Mouse (Mus musculus) CH12.LX (cell line): Measurements from ENCODE around the gene Aatf. TPM values are rescaled to one million over a fixed set of nuclear protein-coding genes. Genes with fewer than 3 reads are reported as not detected.

Source experiments
- DNase-seq: peaks from one replicate; pipeline ENCODE4 v3.0.0-alpha.2; 2013; ENCODE audit errors: extremely low read depth
- H3K27ac ChIP-seq: 2 replicates; pipeline ENCODE4 v1.5.1; 2012; ENCODE audit warnings: low read depth, mild to moderate bottlenecking, control low read depth, moderate library complexity; ENCODE audit not compliant: insufficient read depth
- H3K27me3 ChIP-seq: replicated peaks from 2 replicates; pipeline ENCODE3; 2012; ENCODE audit warnings: inconsistent platforms
- H3K36me3 ChIP-seq, 2 experiments: replicated peaks in 1 of 2; 2 replicates each; pipeline versions ENCODE3 to v1.6.1; 2012; ENCODE audit warnings: inconsistent platforms in 1 of 2, low read length in 1 of 2, mild to moderate bottlenecking in 1 of 2, mixed read lengths in 1 of 2, moderate library complexity in 1 of 2; ENCODE audit not compliant: control insufficient read depth in 1 of 2, insufficient read depth in 1 of 2
- H3K4me1 ChIP-seq, 2 experiments: 2 replicates each; pipeline ENCODE4 v1.6.1; 2012; ENCODE audit warnings: inconsistent platforms in 1 of 2, moderate library complexity in 1 of 2; ENCODE audit not compliant: insufficient read depth in 2 of 2, control insufficient read depth in 1 of 2
- H3K4me2 ChIP-seq: 2 replicates; pipeline ENCODE4 v1.6.1; 2012; ENCODE audit warnings: low read depth, mild to moderate bottlenecking, control low read depth; ENCODE audit not compliant: poor library complexity, insufficient read depth, severe bottlenecking
- H3K4me3 ChIP-seq, 3 experiments: fragments of 150-350 bp in 1 of 3; sonication (generic) in 1 of 3; replicated peaks in 1 of 3; 2 replicates each; pipeline versions ENCODE3 to v1.5.1; 2011 to 2012; ENCODE audit warnings: low read depth in 2 of 3, low read length in 2 of 3, mild to moderate bottlenecking in 2 of 3, moderate library complexity in 2 of 3, control low read depth in 1 of 3, improper control_type of control experiment in 1 of 3, inconsistent platforms in 1 of 3, mixed read lengths in 1 of 3; ENCODE audit not compliant: poor library complexity in 1 of 3
- H3K79me2 ChIP-seq: replicated peaks from 2 replicates; pipeline ENCODE4 v1.6.1; 2012; ENCODE audit warnings: mild to moderate bottlenecking, moderate library complexity; ENCODE audit not compliant: control insufficient read depth, poor library complexity, insufficient read depth, severe bottlenecking; ENCODE audit errors: extremely low read depth
- H3K9ac ChIP-seq: 2 replicates; pipeline ENCODE4 v1.6.1; 2012; ENCODE audit warnings: low read depth, mild to moderate bottlenecking, control low read depth, moderate library complexity; ENCODE audit not compliant: insufficient read depth
- H3K9me3 ChIP-seq: replicated peaks from 2 replicates; pipeline ENCODE3; 2012; ENCODE audit warnings: low read length, inconsistent platforms, mixed read lengths
- BHLHE40 ChIP-seq: IDR thresholded peaks from 2 replicates; pipeline ENCODE4 v1.6.1; 2011; ENCODE audit warnings: mild to moderate bottlenecking, low read depth, low read length, improper control_type of control experiment
- E2F4 ChIP-seq: IDR thresholded peaks from 2 replicates; pipeline ENCODE4 v1.6.1; 2011; ENCODE audit warnings: low read depth, low read length, improper control_type of control experiment; ENCODE audit not compliant: insufficient replicate concordance
- ELF1 ChIP-seq: IDR thresholded peaks from 2 replicates; pipeline ENCODE4 v1.6.1; 2014; ENCODE audit warnings: low read depth, mild to moderate bottlenecking, inconsistent platforms, low read length, improper control_type of control experiment
- EP300 ChIP-seq: IDR thresholded peaks from 2 replicates; pipeline ENCODE4 v1.6.1; 2011; ENCODE audit warnings: low read length, improper control_type of control experiment
- GABPA ChIP-seq: IDR thresholded peaks from 2 replicates; pipeline ENCODE4 v1.6.1; 2012; ENCODE audit warnings: low read depth, low read length, improper control_type of control experiment, inconsistent platforms; ENCODE audit not compliant: insufficient replicate concordance
- HCFC1 ChIP-seq: IDR thresholded peaks from 2 replicates; pipeline ENCODE4 v1.6.1; 2012; ENCODE audit warnings: low read depth, mild to moderate bottlenecking, inconsistent platforms, low read length, improper control_type of control experiment
- IRF4 ChIP-seq: IDR thresholded peaks from 2 replicates; pipeline ENCODE4 v1.6.1; 2014; ENCODE audit warnings: low read depth, mild to moderate bottlenecking, inconsistent platforms, low read length, improper control_type of control experiment
- JUND ChIP-seq: conservative IDR thresholded peaks from 2 replicates; pipeline ENCODE4 v1.6.1; 2011; ENCODE audit warnings: low read depth, low read length, improper control_type of control experiment
- KAT2A ChIP-seq: IDR thresholded peaks from 2 replicates; pipeline ENCODE4 v1.6.1; 2012; ENCODE audit warnings: low read length, improper control_type of control experiment, inconsistent platforms; ENCODE audit not compliant: insufficient replicate concordance
- MAFK ChIP-seq: IDR thresholded peaks from 2 replicates; pipeline ENCODE4 v1.6.1; 2011; ENCODE audit warnings: low read length, improper control_type of control experiment; ENCODE audit not compliant: insufficient replicate concordance
- MAX ChIP-seq: IDR thresholded peaks from 2 replicates; pipeline ENCODE4 v1.6.1; 2011; ENCODE audit warnings: low read length, improper control_type of control experiment
- MAZ ChIP-seq: IDR thresholded peaks from 2 replicates; pipeline ENCODE4 v1.6.1; 2012; ENCODE audit warnings: low read depth, mild to moderate bottlenecking, inconsistent platforms, low read length, improper control_type of control experiment, moderate library complexity
- MEF2A ChIP-seq: IDR thresholded peaks from 2 replicates; pipeline ENCODE4 v1.6.1; 2014; ENCODE audit warnings: low read depth, mild to moderate bottlenecking, inconsistent platforms, low read length, improper control_type of control experiment, borderline replicate concordance
- MXI1 ChIP-seq: IDR thresholded peaks from 2 replicates; pipeline ENCODE4 v1.6.1; 2011; ENCODE audit warnings: mild to moderate bottlenecking, low read depth, low read length, improper control_type of control experiment
- MYC ChIP-seq: IDR thresholded peaks from 2 replicates; pipeline ENCODE4 v1.6.1; 2011; ENCODE audit warnings: low read depth, mild to moderate bottlenecking, improper control_type of control experiment, low read length
- PAX5 ChIP-seq: IDR thresholded peaks from 2 replicates; pipeline ENCODE4 v1.6.1; 2012; ENCODE audit warnings: low read length, inconsistent platforms, mixed read lengths
- POLR2A ChIP-seq: IDR thresholded peaks from 2 replicates; pipeline ENCODE4 v1.6.1; 2011; ENCODE audit warnings: low read depth, mild to moderate bottlenecking, improper control_type of control experiment, low read length
- POLR2AphosphoS2 ChIP-seq: IDR thresholded peaks from 2 replicates; pipeline ENCODE4 v1.6.1; 2011; ENCODE audit warnings: low read depth, low read length, improper control_type of control experiment
- RAD21 ChIP-seq: IDR thresholded peaks from 2 replicates; pipeline ENCODE4 v1.6.1; 2011; ENCODE audit warnings: low read depth, mild to moderate bottlenecking, low read length, improper control_type of control experiment, moderate library complexity
- SMC3 ChIP-seq: IDR thresholded peaks from 2 replicates; pipeline ENCODE4 v1.6.1; 2011; ENCODE audit warnings: low read depth, low read length, improper control_type of control experiment
- TBP ChIP-seq: conservative IDR thresholded peaks from 2 replicates; pipeline ENCODE4 v1.6.1; 2011; ENCODE audit warnings: low read depth, low read length, improper control_type of control experiment
- UBTF ChIP-seq: IDR thresholded peaks from 2 replicates; pipeline ENCODE4 v1.6.1; 2012; ENCODE audit warnings: low read depth, mild to moderate bottlenecking, inconsistent platforms, low read length, improper control_type of control experiment, moderate library complexity
- USF2 ChIP-seq: conservative IDR thresholded peaks from 2 replicates; pipeline ENCODE4 v1.6.1; 2011; ENCODE audit warnings: low read depth, low read length, improper control_type of control experiment
- ZC3H11A ChIP-seq: IDR thresholded peaks from 2 replicates; pipeline ENCODE4 v1.6.1; 2012; ENCODE audit warnings: low read depth, mild to moderate bottlenecking, inconsistent platforms, low read length, improper control_type of control experiment
- ZKSCAN1 ChIP-seq: IDR thresholded peaks from 2 replicates; pipeline ENCODE4 v1.6.1; 2012; ENCODE audit warnings: low read depth, inconsistent platforms, low read length, improper control_type of control experiment, borderline replicate concordance
- ZNF384 ChIP-seq: IDR thresholded peaks from 2 replicates; pipeline ENCODE4 v1.6.1; 2012; ENCODE audit warnings: low read depth, low read length, improper control_type of control experiment, inconsistent platforms
- dilution Hi-C: fragments of 300-500 bp; cut with MboI; formaldehyde crosslinking; loops from 2 replicates; pipeline ENCODE4 v1.14.3; 2020; ENCODE audit warnings: low sequenced_read_pairs; ENCODE audit not compliant: extremely low pct_unique_long_range_greater_than_20kb, extremely low pct_ligation_motif_present
- in situ Hi-C: fragments of 300-500 bp; cut with MboI; formaldehyde crosslinking; loops from 3 replicates; pipeline ENCODE4 v1.14.3; 2019; ENCODE audit warnings: low sequenced_read_pairs, low pct_ligation_motif_present, low pct_unique_long_range_greater_than_20kb, mixed read lengths
- polyA plus RNA-seq: library from polyadenylated mRNA; unstranded; fragments of >175 nt; gene quantifications from 2 replicates; pipeline ENCODE4 v1.2.1, GENCODE M21; 2012; ENCODE audit warnings: low read depth; ENCODE audit not compliant: insufficient read length
- total RNA-seq, 2 experiments: library from RNA; depleted of rRNA; stranded (reverse); fragments of 300-350 nt in 1 of 2; fragments of >200 nt in 1 of 2; gene quantifications; 2 replicates each; pipeline ENCODE4 v1.2.3; 2012 to 2014

Gene Aatf
- total and polyA plus RNA-seq, 3 experiments, result 69.8 to 112 (median 71.7) TPM

- in situ Hi-C loops (no loop called here), dilution Hi-C loops (no loop called here)
- Histone ChIP-seq H3K9ac (no peak overlapping the region), H3K27ac (no peak overlapping the region), H3K4me1 (no peaks in the 10 kb centered on the region), H3K79me2 (no peaks in the 10 kb centered on the region), H3K4me3 (no peak overlapping the region), H3K27me3 (peaks cover 35% of the 10 kb centered on the region), H3K9me3 (peaks cover 53% of the 10 kb centered on the region), H3K36me3 (no peaks in the 10 kb centered on the region), H3K4me2 (no peak overlapping the region)
- DNase-seq, result no peak
- no peak for TF ChIP-seq MXI1
- no peak for TF ChIP-seq RAD21
- no peak for TF ChIP-seq ZNF384
- no peak for TF ChIP-seq SMC3
- TF ChIP-seq ZC3H11A, result no peak
- no peak for TF ChIP-seq JUND
- no peak for TF ChIP-seq BHLHE40
- TF ChIP-seq TBP, result no peak
- no peak for TF ChIP-seq IRF4
- TF ChIP-seq HCFC1, result no peak
- TF ChIP-seq E2F4, result no peak
- no peak for TF ChIP-seq MEF2A
- no peak for TF ChIP-seq EP300
Observed at GRCm38 (mm10) chr11:84522577-84523320, 9.4 kb upstream of the Aatf start.

- H3K9me3 ChIP-seq, result peaks cover 45% of the 10 kb centered on the region
- no peak overlapping the region for H3K27ac ChIP-seq
- peaks cover 31% of the 10 kb centered on the region for H3K27me3 ChIP-seq
- no peak overlapping the region for H3K4me2 ChIP-seq
- no peak for TF ChIP-seq USF2
- TF ChIP-seq MAZ, result no peak
- TF ChIP-seq MAFK, result no peak
- no peak for TF ChIP-seq POLR2A
- no peak for TF ChIP-seq GABPA
- TF ChIP-seq MAX, result no peak
- TF ChIP-seq UBTF, result no peak
- no peak for TF ChIP-seq RAD21
- TF ChIP-seq MXI1, result no peak
- no peak for TF ChIP-seq ZKSCAN1
- TF ChIP-seq TBP, result no peak
- TF ChIP-seq POLR2AphosphoS2, result no peak
- TF ChIP-seq MYC, result no peak
- TF ChIP-seq ELF1, result no peak
- no peak for TF ChIP-seq ZNF384
- TF ChIP-seq PAX5, result no peak
- no peak for TF ChIP-seq KAT2A
- no peak for DNase-seq
- in situ Hi-C loops (no loop called here), dilution Hi-C loops (no loop called here)
- no peak overlapping the region for H3K9ac ChIP-seq
- no peaks in the 10 kb centered on the region for H3K36me3 ChIP-seq
- no peak overlapping the region for H3K4me3 ChIP-seq
- no peaks in the 10 kb centered on the region for H3K79me2 ChIP-seq
- H3K4me1 ChIP-seq, result no peaks in the 10 kb centered on the region
Observed at GRCm38 (mm10) chr11:84521751-84522299, 8.5 kb upstream of the Aatf start.
